Mouse (Mus musculus): ENCODE measurements around the gene Gm49388.
A peak's percentile ranks its signal among the peaks of the same experiment; 100 is the strongest.
"Not testable (repeated sequence)": the region's sequence is repeated elsewhere in the genome, so short reads cannot be mapped to it uniquely, and the experiment has no call there.

The Gm49388 gene

DNA sequence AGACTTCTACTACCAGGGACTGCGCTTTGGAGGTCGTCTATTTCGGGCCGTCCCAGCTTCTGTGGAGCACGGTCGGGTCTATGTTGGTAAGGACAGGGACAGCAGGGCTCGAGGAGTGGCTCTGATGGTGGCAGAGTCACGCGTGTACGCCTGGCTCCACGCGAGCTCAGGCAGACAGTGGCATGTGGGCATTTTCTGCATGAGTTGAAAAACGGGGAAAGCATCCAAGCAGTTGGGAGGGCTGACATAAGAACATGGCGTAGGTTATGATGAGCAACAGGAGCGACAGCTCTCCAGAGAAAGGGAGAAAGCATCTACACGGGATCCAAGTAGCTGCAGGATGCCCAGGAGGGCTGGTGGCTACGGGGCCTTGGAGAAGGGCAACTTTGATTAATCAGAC, 16.9 kb downstream of the Gm49388 start:
- DNase-seq (ENCODE audit: low spot score in 2 of 2), result peak in 1 of 2 experiments; percentile 54

DNA sequence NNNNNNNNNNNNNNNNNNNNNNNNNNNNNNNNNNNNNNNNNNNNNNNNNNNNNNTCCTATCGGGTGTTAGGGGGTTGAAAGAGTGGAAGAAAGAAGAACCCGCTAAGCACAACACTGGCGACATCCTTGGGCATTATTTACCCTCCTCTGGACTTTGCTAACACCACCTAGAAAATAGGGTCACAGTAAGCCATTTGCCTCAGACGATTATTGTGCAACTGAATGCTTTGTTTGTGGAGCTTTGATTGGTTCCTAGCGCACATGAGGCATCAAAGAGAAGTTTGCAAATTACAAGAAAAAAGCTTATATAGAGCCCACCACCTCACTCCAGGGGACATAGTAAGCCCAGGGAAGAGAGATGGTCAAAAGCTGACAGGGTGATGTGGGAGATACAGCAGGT, 23.4 kb downstream of the Gm49388 start:
- no peak for DNase-seq (ENCODE audit: low spot score in 2 of 2)

GRCm38 (mm10) chr7:127809846-127810245, 24.4 kb downstream of the Gm49388 start:
- DNase-seq (ENCODE audit: low spot score in 2 of 2), result no peak

GRCm38 (mm10) chr7:127810650-127811049, 25.2 kb downstream of the Gm49388 start:
- DNase-seq (ENCODE audit: low spot score in 2 of 2), result no peak

DNA sequence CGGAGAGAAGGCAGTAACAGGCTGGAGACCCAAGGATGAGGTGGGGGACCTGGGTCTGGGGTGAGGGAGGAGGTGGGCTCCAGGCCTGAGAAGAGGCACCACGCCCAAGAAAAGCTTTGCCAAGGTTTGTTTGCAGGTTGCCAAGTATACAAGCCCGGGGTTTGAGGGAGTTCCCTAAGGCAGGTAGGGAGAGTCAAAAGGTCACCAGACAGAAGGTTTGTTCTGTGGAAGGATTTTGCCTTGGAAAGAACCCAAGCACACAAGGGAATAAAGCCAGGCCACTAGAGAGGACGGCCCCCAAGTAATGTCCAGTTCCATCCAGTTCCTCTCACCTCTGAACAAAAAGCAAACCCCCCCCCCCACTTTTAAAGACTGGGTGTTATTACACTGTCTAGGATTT, 25.8 kb downstream of the Gm49388 start:
- no peak for DNase-seq (ENCODE audit: low spot score in 2 of 2)

GRCm38 (mm10) chr7:127812292-127812691, 26.9 kb downstream of the Gm49388 start:
- DNase-seq (ENCODE audit: low spot score in 2 of 2), result no peak

- no peak for DNase-seq (ENCODE audit: low spot score in 2 of 2)
Measured at GRCm38 (mm10) chr7:127813821-127814220, 28.4 kb downstream of the Gm49388 start.

DNA sequence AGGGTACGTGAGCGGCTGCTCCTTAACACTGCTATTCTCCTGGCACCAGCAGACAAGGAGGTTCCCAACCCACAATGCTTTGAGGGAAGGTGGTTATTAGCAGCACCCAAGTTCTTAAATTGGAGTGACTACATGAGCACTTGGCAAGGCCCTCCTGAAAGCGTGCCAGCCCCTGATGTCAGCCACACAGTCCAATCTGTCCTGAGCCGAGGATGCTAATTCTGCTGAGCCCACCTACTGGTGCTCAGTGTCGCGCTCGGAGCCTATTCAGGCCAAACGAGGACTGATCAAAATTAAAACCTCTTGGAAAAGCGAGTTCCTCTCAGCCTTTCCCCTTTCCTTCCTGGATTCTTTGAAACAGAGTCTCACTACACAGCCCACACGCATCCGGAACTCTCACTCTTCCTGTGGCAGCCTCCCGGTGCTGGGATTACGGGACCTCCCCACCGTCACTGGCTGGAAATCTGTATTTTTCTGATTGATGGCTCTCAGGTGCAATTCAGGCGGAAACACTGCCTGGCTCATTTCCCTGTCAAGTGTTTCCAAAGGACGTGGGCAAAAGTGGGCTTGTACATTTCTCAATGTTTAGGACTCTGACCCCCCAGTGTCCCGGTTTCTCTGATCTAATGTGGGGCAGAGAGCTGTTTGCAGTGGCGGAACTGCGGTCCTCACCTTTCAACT, 29.0 kb downstream of the Gm49388 start:
- DNase-seq (ENCODE audit: low spot score in 2 of 2), result peak; percentile 85 to 88

DNA sequence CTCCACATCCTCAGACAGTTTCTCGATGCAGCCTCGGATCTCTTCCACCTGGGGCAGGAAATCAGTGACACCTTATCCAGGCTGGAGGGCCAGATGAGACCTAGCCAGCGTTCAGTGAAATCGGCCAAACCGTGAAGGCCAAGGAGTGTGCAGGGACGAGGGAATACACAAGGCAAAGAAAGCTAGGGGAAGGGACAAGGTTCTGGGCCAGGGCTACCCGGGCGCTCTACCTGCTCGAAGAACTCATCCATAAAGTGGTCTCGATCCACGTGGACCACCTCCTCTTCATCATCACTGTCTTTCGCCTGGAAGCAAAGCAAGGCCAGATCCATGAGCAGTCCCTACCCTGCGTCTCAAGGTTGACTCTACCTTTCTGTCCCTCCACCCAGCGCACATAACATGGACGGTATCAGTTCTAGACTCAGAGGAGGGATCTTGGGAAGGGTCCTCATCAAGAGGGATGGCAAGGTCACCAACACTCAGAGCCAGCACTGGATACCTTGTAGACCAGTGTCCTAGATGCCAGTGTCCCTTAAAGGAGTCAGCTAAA, 29.8 kb downstream of the Gm49388 start:
- peak in 1 of 2 experiments; percentile 30 for DNase-seq (ENCODE audit: low spot score in 2 of 2)

DNA sequence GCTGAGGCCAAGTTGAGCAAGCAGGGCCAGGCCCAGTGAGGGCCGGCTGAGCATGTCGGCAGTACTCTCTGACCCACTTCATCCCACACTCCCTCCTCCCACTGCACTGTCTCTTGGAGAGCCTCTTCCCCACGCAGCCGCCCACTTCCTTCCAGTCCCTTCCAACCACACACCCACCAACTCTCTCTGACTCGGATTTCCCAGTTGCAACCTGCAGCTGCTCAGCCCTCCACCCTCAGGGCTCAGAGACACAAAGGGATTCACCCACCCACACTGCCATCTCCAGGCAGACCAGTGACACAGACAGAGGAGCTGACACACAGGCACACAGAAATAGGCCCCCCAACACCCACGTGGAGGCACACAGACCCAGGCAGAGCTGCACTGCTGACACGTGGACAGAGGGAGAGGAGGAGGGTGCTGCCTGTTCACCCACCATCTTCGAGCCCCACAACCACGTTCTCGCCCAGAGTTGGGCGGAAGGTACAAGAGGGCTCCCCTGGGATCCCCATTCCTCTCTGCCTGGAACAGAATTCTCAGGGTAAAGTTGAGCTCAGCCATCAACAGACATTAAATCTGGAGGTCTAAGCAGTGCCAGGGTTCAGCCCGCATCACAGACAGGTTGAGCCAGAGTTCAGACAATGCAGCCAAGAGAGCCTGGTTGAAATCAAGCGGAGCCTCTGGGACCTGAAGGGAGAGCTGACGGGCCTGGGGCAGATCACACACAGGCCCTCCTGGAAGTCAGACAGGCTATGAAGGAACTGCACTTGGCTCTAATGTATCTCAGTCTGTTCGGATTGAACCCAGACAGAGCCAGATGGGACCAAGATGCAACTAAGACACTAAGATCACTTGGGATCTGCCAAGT, 30.8 kb downstream of the Gm49388 start:
- DNase-seq (ENCODE audit: low spot score in 2 of 2), result peak; percentile 72 to 85

DNA sequence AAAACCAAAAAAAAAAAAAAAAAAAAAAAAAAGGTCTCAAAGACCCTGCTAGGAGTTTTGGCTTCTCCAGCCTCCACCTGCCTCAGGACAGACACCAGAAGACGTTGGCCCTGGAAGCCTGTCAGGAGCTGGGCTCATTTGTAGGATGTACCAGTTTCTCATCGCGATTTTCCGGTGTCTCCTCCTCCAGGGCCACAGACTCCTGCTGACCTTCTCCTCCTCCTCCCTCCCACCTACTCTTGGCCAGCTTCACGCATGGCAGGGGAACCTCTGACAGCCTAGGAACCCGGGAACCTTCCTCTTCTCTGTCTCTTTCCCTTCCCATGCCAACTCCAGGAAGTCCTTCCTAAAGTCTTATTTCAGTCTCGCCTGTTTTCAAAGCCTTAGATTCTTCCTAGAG, 31.6 kb downstream of the Gm49388 start:
- peak in 1 of 2 experiments; percentile 27 for DNase-seq (ENCODE audit: low spot score in 2 of 2)

GRCm38 (mm10) chr7:127817776-127818175, 32.4 kb downstream of the Gm49388 start:
- DNase-seq (ENCODE audit: low spot score in 2 of 2), result no peak

GRCm38 (mm10) chr7:127820836-127821509, 35.6 kb downstream of the Gm49388 start:
- DNase-seq (ENCODE audit: low spot score in 2 of 2), result no peak

GRCm38 (mm10) chr7:127822494-127822893, 37.1 kb downstream of the Gm49388 start:
- DNase-seq (ENCODE audit: low spot score in 2 of 2), result no peak

DNA sequence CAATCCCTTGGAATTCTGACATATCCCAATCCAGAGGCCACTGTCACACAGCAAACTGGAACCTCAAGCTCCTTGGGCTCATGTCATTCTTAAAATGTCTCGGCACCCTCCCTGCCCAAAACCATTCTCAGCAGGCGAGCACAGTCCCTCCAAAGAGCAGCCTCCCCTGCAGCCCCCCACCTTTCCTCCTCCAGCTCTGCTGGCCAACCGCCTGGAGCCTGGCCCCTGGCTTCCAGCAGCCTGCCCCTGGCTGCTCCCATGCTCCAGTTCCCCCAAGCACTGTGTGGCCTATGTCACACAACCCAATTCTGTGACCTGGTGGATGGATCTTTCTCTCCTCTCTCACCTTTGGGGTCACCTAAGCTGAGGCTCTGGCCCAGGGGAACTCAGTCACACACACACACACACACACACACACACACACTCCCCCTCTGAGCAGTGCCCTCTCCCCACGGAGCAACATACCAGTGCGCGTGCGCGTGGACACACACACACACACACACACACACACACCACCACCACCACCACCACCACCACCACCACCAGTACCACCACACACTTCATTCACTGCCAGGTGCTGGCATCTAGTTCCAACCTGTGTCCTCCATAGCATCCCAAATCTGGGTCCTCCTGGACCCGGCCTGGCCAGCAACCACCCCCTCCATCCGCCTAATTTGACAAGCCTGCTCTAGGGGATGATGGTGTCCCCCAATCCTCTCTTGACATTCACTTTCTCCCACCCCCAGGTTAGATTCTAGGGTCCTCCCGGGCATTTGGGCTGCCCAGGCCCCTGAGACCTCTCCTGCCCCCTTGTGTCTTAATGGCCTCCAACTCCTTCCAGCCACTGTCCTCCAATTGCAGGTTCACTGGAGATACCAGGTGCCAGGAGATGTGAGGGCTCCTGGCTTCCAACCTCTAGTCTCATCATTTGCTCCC, 38.1 kb downstream of the Gm49388 start:
- DNase-seq (ENCODE audit: low spot score in 2 of 2), result peak in 1 of 2 experiments; percentile 59

GRCm38 (mm10) chr7:127824176-127824871, 38.9 kb downstream of the Gm49388 start, which contains the start of the genes Stx4a and Stx1b:
Gene Stx4a, plus strand, starts transcription at chr7:127824294.
Gene Stx1b, minus strand, starts transcription at chr7:127824549.
- peak; percentile 85 to 89 for DNase-seq (ENCODE audit: low spot score in 2 of 2)

- DNase-seq (ENCODE audit: low spot score in 2 of 2), result no peak
Measured at GRCm38 (mm10) chr7:127835550-127835949, 50.1 kb downstream of the Gm49388 start.

GRCm38 (mm10) chr7:127837473-127837872, 52.1 kb downstream of the Gm49388 start:
- no peak for DNase-seq (ENCODE audit: low spot score in 2 of 2)

- DNase-seq (ENCODE audit: low spot score in 2 of 2), result not testable (repeated sequence)
Measured at GRCm38 (mm10) chr7:127837878-127838277, 52.5 kb downstream of the Gm49388 start.

GRCm38 (mm10) chr7:127840031-127840430, 54.6 kb downstream of the Gm49388 start:
- DNase-seq (ENCODE audit: low spot score in 2 of 2), result not testable (repeated sequence)

Data from right cerebral cortex, postnatal 10 days (tissue).